Mouse (Mus musculus): ENCODE measurements around the gene Zfp629. TPM values are rescaled to one million over a fixed set of nuclear protein-coding genes. Genes with fewer than 3 reads are reported as not detected.
"Not testable (repeated sequence)": the region's sequence is repeated elsewhere in the genome, so short reads cannot be mapped to it uniquely, and the experiment has no call there.

The Zfp629 gene
- polyA plus RNA-seq, 1 experiment = 6.0 TPM

DNA sequence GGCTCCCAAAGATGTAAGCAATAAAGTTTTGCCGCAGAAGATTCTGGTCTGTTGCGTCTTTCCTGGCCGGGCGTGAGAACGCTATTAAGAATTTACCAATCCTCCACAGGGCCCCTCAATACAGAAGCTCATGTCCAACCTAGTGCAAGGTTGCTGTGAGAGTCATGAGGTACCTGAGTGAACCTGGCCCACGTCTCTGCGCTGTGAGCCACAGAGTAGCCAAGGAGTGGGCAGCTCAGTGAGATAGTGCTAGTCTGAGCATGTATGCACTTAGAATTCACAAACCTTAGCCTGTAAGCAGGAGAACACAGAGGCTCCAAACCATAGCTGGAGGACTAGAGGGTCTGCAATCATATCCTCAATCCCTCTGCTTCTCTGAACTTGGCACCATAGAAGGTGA is 10.4 kb upstream of the Zfp629 start:
- Histone ChIP-seq H3K9ac (ENCODE audit: low read depth, poor library complexity, severe bottlenecking) (no peak overlapping the region), H3K27ac (ENCODE audit: insufficient read depth, low read length) (no peak overlapping the region), H3K27me3 (ENCODE audit: control insufficient read depth, insufficient read depth, low read length, poor library complexity, severe bottlenecking) (no peaks in the 10 kb centered on the region), H3K9me3 (replicated peaks; ENCODE audit: control insufficient read depth, insufficient read depth, low read length, poor library complexity, severe bottlenecking) (no peaks in the 10 kb centered on the region; the same call in none of the 2 replicates), H3K4me3 (ENCODE audit: low read depth, low read length) (no peak overlapping the region), H3K36me3 (ENCODE audit: control insufficient read depth, insufficient read depth, low read length, poor library complexity, severe bottlenecking) (no peaks in the 10 kb centered on the region), H3K4me1 (ENCODE audit: control insufficient read depth, insufficient read depth, low read length) (no peaks in the 10 kb centered on the region)
- TF ChIP-seq EP300 (IDR thresholded peaks at IDR 0.05; ENCODE audit: insufficient read depth, low read depth, low read length) (no peak), CTCF (IDR thresholded peaks at IDR 0.05; ENCODE audit: low read depth, low read length) (no peak), POLR2A (IDR thresholded peaks at IDR 0.05; ENCODE audit: insufficient read depth, low read length) (no peak)

- not testable (repeated sequence) for H3K9ac ChIP-seq (ENCODE audit: low read depth, poor library complexity, severe bottlenecking); H3K4me3 ChIP-seq (ENCODE audit: low read depth, low read length); H3K36me3 ChIP-seq (ENCODE audit: control insufficient read depth, insufficient read depth, low read length, poor library complexity, severe bottlenecking); H3K4me1 ChIP-seq (ENCODE audit: control insufficient read depth, insufficient read depth, low read length); H3K27ac ChIP-seq (ENCODE audit: insufficient read depth, low read length); H3K27me3 ChIP-seq (ENCODE audit: control insufficient read depth, insufficient read depth, low read length, poor library complexity, severe bottlenecking)
- peaks cover 16% of the 10 kb centered on the region for H3K9me3 ChIP-seq (replicated peaks; ENCODE audit: control insufficient read depth, insufficient read depth, low read length, poor library complexity, severe bottlenecking)
Observed at GRCm38 (mm10) chr7:127618402-127618801, 2.8 kb upstream of the Zfp629 start.

- no peaks in the 10 kb centered on the region for H3K4me1 ChIP-seq (ENCODE audit: control insufficient read depth, insufficient read depth, low read length)
- H3K36me3 ChIP-seq (ENCODE audit: control insufficient read depth, insufficient read depth, low read length, poor library complexity, severe bottlenecking) = no peaks in the 10 kb centered on the region
- H3K4me3 ChIP-seq (ENCODE audit: low read depth, low read length) = no peak overlapping the region
- H3K27ac ChIP-seq (ENCODE audit: insufficient read depth, low read length) = no peak overlapping the region
- no peaks in the 10 kb centered on the region; the same call in 1 of the 2 replicates for H3K27me3 ChIP-seq (ENCODE audit: control insufficient read depth, insufficient read depth, low read length, poor library complexity, severe bottlenecking)
- no peak for TF ChIP-seq POLR2A (IDR thresholded peaks at IDR 0.05; ENCODE audit: insufficient read depth, low read length)
- no peak for TF ChIP-seq EP300 (IDR thresholded peaks at IDR 0.05; ENCODE audit: insufficient read depth, low read depth, low read length)
- no peak for TF ChIP-seq CTCF (IDR thresholded peaks at IDR 0.05; ENCODE audit: low read depth, low read length)
- peaks cover 20% of the 10 kb centered on the region for H3K9me3 ChIP-seq (replicated peaks; ENCODE audit: control insufficient read depth, insufficient read depth, low read length, poor library complexity, severe bottlenecking)
- H3K9ac ChIP-seq (ENCODE audit: low read depth, poor library complexity, severe bottlenecking) = no peak overlapping the region
Observed at GRCm38 (mm10) chr7:127617962-127618361, 2.4 kb upstream of the Zfp629 start.

GRCm38 (mm10) chr7:127616881-127617280 is 1.3 kb upstream of the Zfp629 start:
- TF ChIP-seq POLR2A (IDR thresholded peaks at IDR 0.05; ENCODE audit: insufficient read depth, low read length) (no peak), CTCF (IDR thresholded peaks at IDR 0.05; ENCODE audit: low read depth, low read length) (no peak), EP300 (IDR thresholded peaks at IDR 0.05; ENCODE audit: insufficient read depth, low read depth, low read length) (no peak)
- Histone ChIP-seq H3K4me1 (ENCODE audit: control insufficient read depth, insufficient read depth, low read length) (no peaks in the 10 kb centered on the region), H3K27ac (ENCODE audit: insufficient read depth, low read length) (no peak overlapping the region), H3K27me3 (ENCODE audit: control insufficient read depth, insufficient read depth, low read length, poor library complexity, severe bottlenecking) (no peaks in the 10 kb centered on the region; the same call in 1 of the 2 replicates), H3K36me3 (ENCODE audit: control insufficient read depth, insufficient read depth, low read length, poor library complexity, severe bottlenecking) (no peaks in the 10 kb centered on the region), H3K4me3 (ENCODE audit: low read depth, low read length) (no peak overlapping the region), H3K9me3 (replicated peaks; ENCODE audit: control insufficient read depth, insufficient read depth, low read length, poor library complexity, severe bottlenecking) (peaks cover 31% of the 10 kb centered on the region), H3K9ac (ENCODE audit: low read depth, poor library complexity, severe bottlenecking) (no peak overlapping the region)

DNA sequence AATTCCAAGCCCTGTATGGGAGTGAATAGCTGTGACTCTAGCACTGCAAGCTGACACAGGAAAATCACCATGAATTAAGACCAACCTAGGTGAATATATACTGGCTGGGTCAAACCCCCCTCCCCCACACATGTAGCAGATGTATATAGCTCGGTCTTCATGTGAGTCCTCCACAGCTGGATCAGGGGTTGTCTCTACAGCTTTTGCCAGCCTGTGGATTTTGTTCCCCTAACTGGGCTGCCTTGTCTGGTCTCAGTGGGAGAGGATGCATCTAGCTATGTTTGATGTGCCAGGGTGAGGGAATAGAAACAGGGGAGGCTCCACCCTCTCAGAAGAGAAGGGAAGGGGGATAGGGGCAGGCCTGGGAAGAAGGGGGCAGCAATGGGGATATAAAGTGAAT is 739 bp upstream of the Zfp629 start:
- no peak for TF ChIP-seq POLR2A (IDR thresholded peaks at IDR 0.05; ENCODE audit: insufficient read depth, low read length)
- TF ChIP-seq EP300 (IDR thresholded peaks at IDR 0.05; ENCODE audit: insufficient read depth, low read depth, low read length) = no peak
- TF ChIP-seq CTCF (IDR thresholded peaks at IDR 0.05; ENCODE audit: low read depth, low read length) = no peak
- Histone ChIP-seq H3K27me3 (ENCODE audit: control insufficient read depth, insufficient read depth, low read length, poor library complexity, severe bottlenecking) (no peaks in the 10 kb centered on the region; the same call in 1 of the 2 replicates), H3K4me3 (ENCODE audit: low read depth, low read length) (no peak overlapping the region)

GRCm38 (mm10) chr7:127614511-127614890 is 1.1 kb downstream of the Zfp629 start:
- H3K27ac ChIP-seq (ENCODE audit: insufficient read depth, low read length) = no peak overlapping the region
- peak overlapping the region; percentile 97 for H3K9ac ChIP-seq (ENCODE audit: low read depth, poor library complexity, severe bottlenecking)
- TF ChIP-seq CTCF (IDR thresholded peaks at IDR 0.05; ENCODE audit: low read depth, low read length) = no peak
- TF ChIP-seq POLR2A (IDR thresholded peaks at IDR 0.05; ENCODE audit: insufficient read depth, low read length) = no peak
- no peak for TF ChIP-seq EP300 (IDR thresholded peaks at IDR 0.05; ENCODE audit: insufficient read depth, low read depth, low read length)
- no peaks in the 10 kb centered on the region; the same call in 1 of the 2 replicates for H3K27me3 ChIP-seq (ENCODE audit: control insufficient read depth, insufficient read depth, low read length, poor library complexity, severe bottlenecking)
- no peaks in the 10 kb centered on the region for H3K4me1 ChIP-seq (ENCODE audit: control insufficient read depth, insufficient read depth, low read length)
- H3K36me3 ChIP-seq (ENCODE audit: control insufficient read depth, insufficient read depth, low read length, poor library complexity, severe bottlenecking) = no peaks in the 10 kb centered on the region
- H3K9me3 ChIP-seq (replicated peaks; ENCODE audit: control insufficient read depth, insufficient read depth, low read length, poor library complexity, severe bottlenecking) = peaks cover 55% of the 10 kb centered on the region
- H3K4me3 ChIP-seq (ENCODE audit: low read depth, low read length) = peak overlapping the region; percentile 65

More for the DNA sequence above, 739 bp upstream of the Zfp629 start:
- Histone ChIP-seq H3K9ac (ENCODE audit: low read depth, poor library complexity, severe bottlenecking) (no peak overlapping the region), H3K36me3 (ENCODE audit: control insufficient read depth, insufficient read depth, low read length, poor library complexity, severe bottlenecking) (no peaks in the 10 kb centered on the region), H3K4me1 (ENCODE audit: control insufficient read depth, insufficient read depth, low read length) (no peaks in the 10 kb centered on the region), H3K9me3 (replicated peaks; ENCODE audit: control insufficient read depth, insufficient read depth, low read length, poor library complexity, severe bottlenecking) (peaks cover 36% of the 10 kb centered on the region), H3K27ac (ENCODE audit: insufficient read depth, low read length) (no peak overlapping the region)
